Mouse (Mus musculus): ENCODE measurements around the gene Pkmyt1.

The Pkmyt1 gene

GRCm38 (mm10) chr17:23725999-23726757, at the start of gene Pkmyt1:
Gene Pkmyt1 (plus strand): TSS chr17:23726336.
- DNase-seq (ENCODE audit: low spot score in 2 of 2): peak; percentile 95 to 96

DNA sequence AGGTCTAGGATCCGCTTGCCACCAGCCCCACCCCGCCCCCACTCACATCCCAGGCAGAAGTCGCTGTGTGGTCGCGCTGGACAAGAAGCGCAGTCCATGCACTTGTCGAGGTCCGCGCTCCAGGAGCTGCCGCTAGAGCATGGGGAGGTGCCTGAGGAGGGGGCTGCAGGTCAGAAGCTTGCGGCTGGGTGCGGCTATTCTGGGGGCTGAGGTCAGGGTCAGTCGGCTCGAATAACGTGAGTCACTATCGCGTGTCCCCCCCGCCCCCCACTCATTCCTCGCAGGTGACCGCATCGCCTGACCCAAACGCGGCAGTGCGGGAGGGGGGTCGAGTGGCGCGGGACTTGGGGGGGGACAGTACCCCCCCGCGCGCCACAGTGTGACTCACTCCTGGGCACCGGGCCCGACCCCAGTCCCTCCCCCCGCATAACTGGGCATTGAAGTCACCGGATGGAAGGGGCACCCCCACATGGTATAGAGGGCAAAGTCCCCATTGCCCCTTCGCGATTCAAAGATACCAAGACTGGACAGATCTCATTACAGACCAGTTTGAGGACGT, 49.6 kb upstream of the Pkmyt1 start:
- peak; percentile 40 to 61 for DNase-seq (ENCODE audit: low spot score in 2 of 2)

- peak; percentile 85 to 89 for DNase-seq (ENCODE audit: low spot score in 2 of 2)
These were observed 48.9 kb upstream of the Pkmyt1 start, which contains the start of gene Tnfrsf12a for GRCm38 (mm10) chr17:23677236-23677679. Gene Tnfrsf12a (minus strand): TSS chr17:23677468.

- no peak for DNase-seq (ENCODE audit: low spot score in 2 of 2)
These were observed 46.9 kb upstream of the Pkmyt1 start, which contains the start of gene Cldn6 for GRCm38 (mm10) chr17:23679127-23679835. Gene Cldn6 (plus strand): TSS chr17:23679249.

DNA sequence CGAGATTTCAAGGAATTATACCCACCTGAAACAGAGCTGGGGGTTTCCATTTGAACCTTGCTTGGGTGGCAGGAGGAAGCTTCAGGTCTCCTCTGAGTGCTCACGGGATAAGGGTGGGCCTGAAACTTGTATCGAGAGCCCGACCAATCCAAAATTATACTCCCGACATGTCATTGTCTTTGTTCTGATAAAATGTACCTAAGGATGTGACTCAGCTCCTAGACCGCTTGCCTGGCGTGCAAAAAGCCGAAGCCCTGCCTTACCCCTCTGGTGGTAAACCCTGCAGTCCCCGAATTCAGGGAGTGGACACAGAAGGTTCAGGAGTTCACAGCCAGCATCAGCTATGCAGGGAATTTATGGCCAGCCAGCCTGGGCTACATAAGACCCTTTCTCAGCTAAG, 45.8 kb upstream of the Pkmyt1 start:
- no peak for DNase-seq (ENCODE audit: low spot score in 2 of 2)

DNA sequence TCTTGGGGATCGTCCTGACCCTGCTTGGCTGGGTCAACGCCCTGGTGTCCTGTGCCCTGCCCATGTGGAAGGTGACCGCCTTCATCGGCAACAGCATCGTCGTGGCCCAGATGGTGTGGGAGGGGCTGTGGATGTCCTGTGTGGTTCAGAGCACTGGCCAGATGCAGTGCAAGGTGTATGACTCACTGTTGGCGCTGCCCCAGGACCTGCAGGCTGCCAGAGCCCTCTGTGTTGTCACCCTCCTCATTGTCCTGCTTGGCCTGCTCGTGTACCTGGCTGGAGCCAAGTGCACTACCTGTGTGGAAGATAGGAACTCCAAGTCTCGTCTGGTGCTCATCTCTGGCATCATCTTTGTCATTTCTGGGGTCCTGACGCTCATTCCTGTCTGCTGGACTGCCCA, 45.0 kb upstream of the Pkmyt1 start:
- DNase-seq (ENCODE audit: low spot score in 2 of 2): no peak

GRCm38 (mm10) chr17:23682092-23682491, 44.0 kb upstream of the Pkmyt1 start:
- no peak for DNase-seq (ENCODE audit: low spot score in 2 of 2)

GRCm38 (mm10) chr17:23682530-23682929, 43.6 kb upstream of the Pkmyt1 start:
- DNase-seq (ENCODE audit: low spot score in 2 of 2): no peak

- DNase-seq (ENCODE audit: low spot score in 2 of 2): no peak
These were observed 42.9 kb upstream of the Pkmyt1 start for GRCm38 (mm10) chr17:23683226-23683625.

- no peak for DNase-seq (ENCODE audit: low spot score in 2 of 2)
These were observed 42.1 kb upstream of the Pkmyt1 start, which contains the start of gene Cldn9 for GRCm38 (mm10) chr17:23683856-23684672. Gene Cldn9 (minus strand): TSS chr17:23684026.

- DNase-seq (ENCODE audit: low spot score in 2 of 2): no peak
These were observed 31.6 kb upstream of the Pkmyt1 start for GRCm38 (mm10) chr17:23694491-23694890.

- DNase-seq (ENCODE audit: low spot score in 2 of 2): no peak
These were observed 30.3 kb upstream of the Pkmyt1 start for GRCm38 (mm10) chr17:23695801-23696200.

DNA sequence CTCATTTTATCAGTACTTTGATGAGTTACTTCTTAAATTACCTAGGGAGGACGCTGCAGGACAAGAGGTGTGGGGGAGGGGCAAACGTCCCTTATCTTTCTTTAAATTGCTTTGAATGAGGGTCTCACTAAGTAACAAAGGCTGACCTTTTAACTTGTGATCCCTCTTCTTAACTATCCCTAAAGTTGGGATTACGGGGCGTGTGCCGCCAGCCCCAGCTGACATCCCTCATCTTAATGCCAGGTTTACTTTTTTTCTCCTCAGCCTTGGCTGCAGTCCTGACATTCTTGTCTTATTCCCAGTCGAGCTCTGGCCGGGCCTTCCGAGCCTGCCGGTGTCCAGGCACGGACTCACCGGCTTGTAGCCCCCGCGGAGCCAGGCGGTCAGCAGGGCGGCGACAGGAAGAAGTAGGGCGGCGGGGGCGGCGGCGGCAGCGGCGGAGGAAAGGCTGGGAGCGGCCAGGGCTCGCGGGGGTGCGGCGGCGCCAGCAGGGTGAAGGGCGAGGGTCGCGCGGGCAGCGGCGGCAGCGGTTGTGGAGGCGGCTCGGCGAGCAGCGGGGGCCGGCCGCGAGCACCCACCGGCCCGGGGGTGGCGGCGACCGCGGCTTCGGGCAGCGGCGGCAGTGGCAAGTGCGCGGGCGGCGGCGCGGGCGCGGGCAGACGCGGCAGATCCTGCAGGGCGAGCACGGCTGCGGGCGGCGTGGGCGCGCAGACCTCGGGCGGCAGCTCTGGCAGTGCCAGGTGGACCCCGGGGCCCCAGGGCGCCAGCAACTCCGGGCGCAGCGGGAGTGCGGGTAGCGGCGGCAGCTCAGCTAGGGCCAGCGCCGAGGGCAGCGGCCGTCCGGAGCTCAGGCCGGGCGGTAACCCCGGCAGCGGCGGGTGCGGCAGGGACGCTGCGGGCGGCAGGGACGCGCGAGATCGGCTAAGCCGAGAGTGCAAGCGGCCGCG, 26.7 kb upstream of the Pkmyt1 start:
- peak; percentile 32 to 51 for DNase-seq (ENCODE audit: low spot score in 2 of 2)

DNA sequence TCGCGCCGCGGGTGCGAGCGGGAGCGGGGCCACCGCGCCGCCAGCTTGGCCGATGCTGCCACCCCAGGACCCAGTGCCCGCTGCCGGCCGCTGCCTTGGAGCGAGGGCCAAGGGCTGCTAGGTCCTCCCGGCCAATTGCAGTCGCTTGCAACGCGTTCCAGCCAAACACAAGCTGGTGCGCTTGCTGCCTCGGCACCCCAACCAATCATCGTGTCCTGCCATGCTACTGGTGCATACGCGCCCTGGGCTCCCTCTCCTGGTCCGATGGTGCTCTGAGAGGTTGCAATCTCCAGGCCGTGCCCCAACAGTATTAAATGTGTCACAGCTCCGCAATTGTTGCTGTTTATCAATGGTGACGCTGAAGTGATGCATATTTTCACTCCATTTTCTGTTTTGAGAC, 26.1 kb upstream of the Pkmyt1 start:
- DNase-seq (ENCODE audit: low spot score in 2 of 2): peak; percentile 90 to 92

DNA sequence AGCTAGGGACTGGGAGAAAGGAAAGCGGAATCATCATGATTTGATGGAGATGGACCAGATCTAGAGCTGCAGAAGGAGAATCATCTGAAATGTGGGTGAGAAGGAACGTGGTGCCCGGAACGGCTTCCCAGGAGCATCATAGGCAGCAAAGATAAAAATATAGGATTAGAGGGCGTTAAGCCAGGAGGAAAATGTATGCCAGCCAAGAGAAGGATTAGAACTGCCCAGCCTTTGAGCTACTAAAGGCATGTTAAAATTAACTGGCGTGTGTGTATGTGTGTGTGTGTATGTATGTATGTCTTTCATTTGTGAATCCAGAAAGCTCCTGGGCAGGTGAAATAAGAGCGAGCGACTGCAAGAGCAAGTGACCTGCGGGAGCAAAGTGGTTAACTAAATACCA, 22.8 kb upstream of the Pkmyt1 start:
- DNase-seq (ENCODE audit: low spot score in 2 of 2): no peak

GRCm38 (mm10) chr17:23704741-23705140, 21.4 kb upstream of the Pkmyt1 start:
- DNase-seq (ENCODE audit: low spot score in 2 of 2): no peak

DNA sequence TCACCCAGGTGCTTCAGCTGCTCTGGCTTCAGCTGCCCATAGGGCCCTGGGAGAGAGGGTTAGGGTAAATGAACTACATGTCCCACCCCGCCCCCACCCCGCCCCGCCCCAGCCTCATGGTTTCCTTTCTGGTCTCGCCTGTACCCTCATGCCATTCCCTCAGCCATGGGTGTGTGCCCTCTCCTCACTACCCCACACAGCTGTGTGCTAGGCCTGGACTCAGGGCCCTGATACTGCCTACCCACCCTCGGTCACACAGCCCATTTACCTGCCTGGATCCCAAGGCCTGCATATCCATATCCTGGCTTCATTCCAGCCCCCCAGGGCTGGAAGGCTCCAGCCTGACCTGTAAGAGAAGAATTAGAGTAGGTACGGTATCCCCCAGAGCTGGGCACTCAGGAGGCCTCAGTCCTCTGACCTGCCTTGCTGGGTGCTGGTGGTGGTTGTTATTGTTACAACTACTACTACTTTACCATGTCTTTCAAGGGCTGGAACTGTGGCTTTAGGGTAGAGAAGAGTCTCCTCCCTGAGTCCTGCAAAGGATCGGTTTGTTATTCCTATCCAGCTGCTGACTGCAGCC, 20.5 kb upstream of the Pkmyt1 start:
- DNase-seq (ENCODE audit: low spot score in 2 of 2): no peak

GRCm38 (mm10) chr17:23706212-23706611, 19.9 kb upstream of the Pkmyt1 start:
- DNase-seq (ENCODE audit: low spot score in 2 of 2): peak; percentile 36 to 41

GRCm38 (mm10) chr17:23717003-23717402, 9.1 kb upstream of the Pkmyt1 start:
- no peak for DNase-seq (ENCODE audit: low spot score in 2 of 2)

- no peak for DNase-seq (ENCODE audit: low spot score in 2 of 2)
These were observed 6.7 kb upstream of the Pkmyt1 start for GRCm38 (mm10) chr17:23719455-23719854.

Measured in heart, adult 9 months (tissue).